Mouse (Mus musculus) embryonic facial prominence, embryonic 11.5 days (tissue): ENCODE measurements around the gene Dgki. TPM values are rescaled to one million over a fixed set of nuclear protein-coding genes. Genes with fewer than 3 reads are reported as not detected.
A peak's percentile ranks its signal among the peaks of the same experiment; 100 is the strongest.

ENCODE experiments used
- ATAC-seq: fragments of 200-750 bp; cut with Nextera tagmentation; replicated peaks from 2 replicates; pipeline ENCODE4 v1.8.0; 2017; ENCODE audit warnings: low read depth; ENCODE audit not compliant: insufficient number of reproducible peaks, low FRiP score, low TSS enrichment
- DNase-seq: peaks from one replicate; pipeline ENCODE4 v3.0.0-alpha.2; 2015; ENCODE audit warnings: low spot score
- H3K27ac ChIP-seq: fragments of 300-500 bp; sonication (generic); replicated peaks from 2 replicates; pipeline ENCODE4 v1.5.1; 2014; ENCODE audit warnings: mild to moderate bottlenecking, low read depth, low read length, control low read depth
- H3K27me3 ChIP-seq: fragments of 300-500 bp; sonication (generic); 2 replicates; pipeline ENCODE4 v1.6.1; 2014; ENCODE audit warnings: mild to moderate bottlenecking, low read length, moderate library complexity, mixed read lengths; ENCODE audit not compliant: control insufficient read depth, insufficient read depth
- H3K36me3 ChIP-seq: fragments of 300-500 bp; sonication (generic); replicated peaks from 2 replicates; pipeline ENCODE4 v1.6.1; 2014; ENCODE audit warnings: low read depth, mild to moderate bottlenecking, low read length, moderate library complexity, mixed read lengths; ENCODE audit not compliant: control insufficient read depth, insufficient read depth
- H3K4me1 ChIP-seq: fragments of 300-500 bp; sonication (generic); 2 replicates; pipeline ENCODE4 v1.6.1; 2014; ENCODE audit warnings: low read length, mixed read lengths; ENCODE audit not compliant: control insufficient read depth, insufficient read depth
- H3K4me2 ChIP-seq: fragments of 300-500 bp; sonication (generic); 2 replicates; pipeline ENCODE4 v1.6.1; 2014; ENCODE audit warnings: low read depth, mild to moderate bottlenecking, control low read depth, low read length, moderate library complexity
- H3K4me3 ChIP-seq: fragments of 300-500 bp; sonication (generic); 2 replicates; pipeline ENCODE4 v1.5.1; 2014; ENCODE audit warnings: low read depth, low read length, control low read depth
- H3K9ac ChIP-seq: fragments of 300-500 bp; sonication (generic); replicated peaks from 2 replicates; pipeline ENCODE4 v1.6.1; 2014; ENCODE audit warnings: mild to moderate bottlenecking, control low read depth, low read length
- H3K9me3 ChIP-seq: fragments of 300-500 bp; sonication (generic); replicated peaks from 2 replicates; pipeline ENCODE4 v1.6.1; 2016; ENCODE audit warnings: mild to moderate bottlenecking, low read length, inconsistent platforms, mixed read lengths; ENCODE audit not compliant: control insufficient read depth
- WGBS: fragments of 180-500 bp; shearing (Covaris S2); extraction: QIAGEN DNeasy Blood & Tissue Kit; methylation state at CpG from one replicate; pipeline ENCODE4 v1.1.7; 2014; 5-methylcytosine and 5-hydroxymethylcytosine counted together
- polyA plus RNA-seq: library from polyadenylated mRNA; unstranded; fragments of >200 nt; fragmentation: Nextera tagmentation; extraction: Ambion mirVana; gene quantifications from 2 replicates; pipeline ENCODE4 v1.2.1, GENCODE M21; 2014

Gene Dgki
- polyA plus RNA-seq, 1 experiment from 2014 or later = 1.0 TPM

DNA sequence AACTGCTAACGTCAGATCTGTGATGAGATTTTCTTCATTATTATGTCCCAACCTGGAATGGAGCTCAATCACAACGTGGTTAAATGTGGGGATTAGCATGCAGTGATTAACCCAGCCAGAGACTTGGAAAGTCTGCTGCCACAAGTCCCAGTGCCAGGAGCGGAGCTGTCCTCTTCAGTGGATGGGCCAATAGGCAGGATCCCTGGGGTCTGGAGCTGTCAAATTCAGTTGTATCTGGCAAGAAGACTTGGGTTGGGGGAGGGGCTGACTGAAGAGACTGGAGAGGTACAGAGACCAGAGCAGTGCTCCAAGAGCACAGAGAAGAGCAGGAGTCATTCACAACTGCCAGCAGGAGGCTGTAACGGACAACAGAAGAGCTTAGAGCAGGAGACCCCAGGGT is 97.1 kb downstream of the Dgki start:
- Histone ChIP-seq H3K4me2 (no peak overlapping the region), H3K27ac (no peak overlapping the region), H3K36me3 (no peaks in the 10 kb centered on the region), H3K9me3 (no peaks in the 10 kb centered on the region), H3K9ac (no peak overlapping the region), H3K4me3 (no peak overlapping the region), H3K27me3 (no peaks in the 10 kb centered on the region), H3K4me1 (no peaks in the 10 kb centered on the region)
- WGBS = 72% methylated on average over 4 of the region's 4 CpGs
- DNase-seq = no peak
- ATAC-seq = no peak

- ATAC-seq (no peak), DNase-seq (no peak)
- 93% methylated on average over 5 of the region's 5 CpGs for whole genome bisulfite sequencing
- Histone ChIP-seq H3K4me3 (no peak overlapping the region), H3K4me2 (no peak overlapping the region), H3K9ac (no peak overlapping the region), H3K9me3 (no peaks in the 10 kb centered on the region), H3K27me3 (no peaks in the 10 kb centered on the region), H3K4me1 (no peaks in the 10 kb centered on the region), H3K27ac (no peak overlapping the region), H3K36me3 (no peaks in the 10 kb centered on the region)
Measured at GRCm38 (mm10) chr6:37200840-37201239, 99.1 kb downstream of the Dgki start.

GRCm38 (mm10) chr6:37199502-37199901 is 100.5 kb downstream of the Dgki start:
- H3K9me3 ChIP-seq = no peaks in the 10 kb centered on the region
- no peak overlapping the region for H3K9ac ChIP-seq
- no peak overlapping the region for H3K4me3 ChIP-seq
- H3K4me2 ChIP-seq = no peak overlapping the region
- H3K4me1 ChIP-seq = no peaks in the 10 kb centered on the region
- no peak for ATAC-seq
- H3K36me3 ChIP-seq = no peaks in the 10 kb centered on the region
- 81% methylated on average over 3 of the region's 3 CpGs for WGBS
- no peaks in the 10 kb centered on the region for H3K27me3 ChIP-seq
- DNase-seq = no peak
- H3K27ac ChIP-seq = no peak overlapping the region

GRCm38 (mm10) chr6:37197745-37198144 is 102.2 kb downstream of the Dgki start:
- H3K4me3 ChIP-seq = no peak overlapping the region
- no peak overlapping the region for H3K9ac ChIP-seq
- H3K9me3 ChIP-seq = no peaks in the 10 kb centered on the region
- no peaks in the 10 kb centered on the region for H3K27me3 ChIP-seq
- ATAC-seq (no peak), DNase-seq (peak; percentile 39)
- H3K4me2 ChIP-seq = no peak overlapping the region
- no peaks in the 10 kb centered on the region for H3K4me1 ChIP-seq
- no peak overlapping the region for H3K27ac ChIP-seq
- 41% methylated on average over 13 of the region's 13 CpGs for WGBS
- H3K36me3 ChIP-seq = no peaks in the 10 kb centered on the region

GRCm38 (mm10) chr6:37196870-37197269 is 103.1 kb downstream of the Dgki start:
- Histone ChIP-seq H3K36me3 (no peaks in the 10 kb centered on the region), H3K9ac (no peak overlapping the region), H3K4me3 (no peak overlapping the region), H3K9me3 (no peaks in the 10 kb centered on the region), H3K27ac (no peak overlapping the region), H3K4me1 (no peaks in the 10 kb centered on the region), H3K4me2 (no peak overlapping the region), H3K27me3 (no peaks in the 10 kb centered on the region)
- ATAC-seq (no peak), DNase-seq (no peak)
- 92% methylated on average over 5 of the region's 5 CpGs for WGBS

GRCm38 (mm10) chr6:37195766-37196165 is 104.2 kb downstream of the Dgki start:
- Histone ChIP-seq H3K9me3 (no peaks in the 10 kb centered on the region), H3K27ac (no peak overlapping the region), H3K36me3 (no peaks in the 10 kb centered on the region), H3K4me2 (no peak overlapping the region), H3K4me1 (no peaks in the 10 kb centered on the region), H3K4me3 (no peak overlapping the region), H3K9ac (no peak overlapping the region), H3K27me3 (no peaks in the 10 kb centered on the region)
- WGBS = 67% methylated on average over 4 of the region's 4 CpGs
- ATAC-seq = no peak
- DNase-seq = no peak

GRCm38 (mm10) chr6:37181961-37182360 is 118.0 kb downstream of the Dgki start:
- 88% methylated on average over 4 of the region's 4 CpGs for WGBS

GRCm38 (mm10) chr6:37171149-37171832 is 128.7 kb downstream of the Dgki start:
- Histone ChIP-seq H3K9me3 (no peaks in the 10 kb centered on the region), H3K4me3 (no peak overlapping the region), H3K36me3 (no peaks in the 10 kb centered on the region), H3K4me1 (no peaks in the 10 kb centered on the region), H3K27me3 (no peaks in the 10 kb centered on the region), H3K4me2 (no peak overlapping the region), H3K9ac (no peak overlapping the region), H3K27ac (no peak overlapping the region)
- 67% methylated on average over 12 of the region's 12 CpGs for WGBS
- ATAC-seq (no peak), DNase-seq (peak; percentile 31)

More at GRCm38 (mm10) chr6:37181961-37182360, 118.0 kb downstream of the Dgki start:
- Histone ChIP-seq H3K4me3 (no peak overlapping the region), H3K9me3 (no peaks in the 10 kb centered on the region), H3K9ac (no peak overlapping the region), H3K27ac (no peak overlapping the region), H3K4me1 (no peaks in the 10 kb centered on the region), H3K27me3 (no peaks in the 10 kb centered on the region), H3K4me2 (no peak overlapping the region), H3K36me3 (no peaks in the 10 kb centered on the region)
- DNase-seq (no peak), ATAC-seq (no peak)
